Comparison of ENCODE assay signal across 25 mouse cellular contexts in the genomic region with DNA sequence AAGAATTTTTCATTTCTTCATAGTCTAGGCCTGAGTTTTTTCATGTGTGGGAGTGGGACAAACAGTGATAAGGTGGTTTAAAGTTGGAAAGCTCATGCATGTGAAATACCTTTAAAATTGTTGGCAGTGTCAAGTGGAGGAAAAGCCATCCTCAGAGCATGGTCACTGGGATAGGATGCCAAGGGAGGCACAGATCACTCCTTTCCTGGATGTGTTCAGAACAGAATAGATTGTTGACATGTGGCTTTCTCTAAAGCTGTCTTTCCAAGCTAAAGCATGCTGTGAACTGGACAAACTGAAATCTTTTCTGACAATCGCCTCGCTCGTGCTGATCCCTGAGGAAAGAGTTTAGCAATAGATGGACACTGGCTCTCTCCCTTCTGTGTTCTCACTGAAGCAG.
DNase-seq lines count a peak whose midpoint lies in the region; ATAC-seq and TF ChIP-seq lines count a peak whose summit lies in the region.
"Had no signal": no experiment of that assay in that cellular context is flagged by ENCODE, and none has a peak within 500 bp of the region (broad histone marks: within the 10 kb centered on the region; RNA-seq: fewer than 3 reads in every experiment).

No protein-coding gene starts in this region.

- H3K27me3 ChIP-seq in heart, embryonic 13.5 days (replicated peaks) = no peaks in the 10 kb centered on the region
- no peaks in the 10 kb centered on the region for H3K27me3 ChIP-seq in heart, embryonic 16.5 days (ENCODE audit: control insufficient read depth, insufficient read depth, low read length)
- H3K27me3 ChIP-seq: embryonic facial prominence, embryonic 12.5 days; embryonic facial prominence, embryonic 15.5 days; forebrain, embryonic 12.5 days; forebrain, embryonic 15.5 days; hindbrain, embryonic 13.5 days; intestine, embryonic 15.5 days had no signal

- H3K27ac ChIP-seq in gastrocnemius, adult 2 months = peak overlapping the region; percentile 73
- peak overlapping the region; percentile 60 for H3K27ac ChIP-seq in heart, embryonic 13.5 days (replicated peaks)
- H3K27ac ChIP-seq in heart, embryonic 16.5 days (ENCODE audit: low read length) = peak overlapping the region; percentile 13; the same call in 1 of the 2 replicates
- peak overlapping the region; percentile 29; the same call in 1 of the 2 replicates for H3K27ac ChIP-seq in embryonic fibroblast, embryonic 13.5 days (ENCODE audit: insufficient read depth, low read length)
- H3K27ac ChIP-seq: embryonic facial prominence, embryonic 12.5 days; embryonic facial prominence, embryonic 15.5 days; forebrain, embryonic 12.5 days; forebrain, embryonic 15.5 days; hindbrain, embryonic 10.5 days; hindbrain, embryonic 13.5 days; intestine, embryonic 15.5 days had no signal

- DNase-seq in gastrocnemius, adult 2 months = no peak
- no peak for DNase-seq in gastrocnemius, postnatal 25 days
- DNase-seq in heart, postnatal 25 days (ENCODE audit: low spot score) = no peak
- no peak for DNase-seq in heart, adult 9 months (ENCODE audit: low spot score in 2 of 2)
- DNase-seq in right cerebral cortex, adult 18-20 months = no peak
- DNase-seq: cerebellum, adult 11 months; cerebellum, adult 2 months; cerebellum, adult 9-11 months; cerebellum, postnatal 25 days; gastrocnemius, postnatal 14 days; kidney, adult 18-20 months had no signal

- no peak overlapping the region for H3K9ac ChIP-seq in heart, embryonic 13.5 days
- H3K9ac ChIP-seq in heart, embryonic 16.5 days (ENCODE audit: low read length) = no peak overlapping the region
- H3K9ac ChIP-seq: embryonic facial prominence, embryonic 12.5 days; embryonic facial prominence, embryonic 15.5 days; forebrain, embryonic 12.5 days; forebrain, embryonic 15.5 days; hindbrain, embryonic 13.5 days; intestine, embryonic 15.5 days had no signal

- no peak overlapping the region; the same call in 1 of the 2 replicates for H3K4me3 ChIP-seq in gastrocnemius, adult 2 months
- H3K4me3 ChIP-seq in heart, embryonic 13.5 days = no peak overlapping the region
- no peak overlapping the region for H3K4me3 ChIP-seq in heart, embryonic 16.5 days (ENCODE audit: low read length)
- no peak overlapping the region for H3K4me3 ChIP-seq in embryonic fibroblast, embryonic 13.5 days (ENCODE audit: insufficient read depth, low read length)
- H3K4me3 ChIP-seq: embryonic facial prominence, embryonic 12.5 days; embryonic facial prominence, embryonic 15.5 days; erythroblast, embryonic 14.5 days; forebrain, embryonic 12.5 days; forebrain, embryonic 15.5 days; hindbrain, embryonic 10.5 days; hindbrain, embryonic 13.5 days; intestine, embryonic 15.5 days had no signal

- H3K4me2 ChIP-seq in heart, embryonic 13.5 days = no peak overlapping the region
- no peak overlapping the region for H3K4me2 ChIP-seq in heart, embryonic 16.5 days (ENCODE audit: low read depth, low read length)
- H3K4me2 ChIP-seq: embryonic facial prominence, embryonic 12.5 days; embryonic facial prominence, embryonic 15.5 days; forebrain, embryonic 12.5 days; forebrain, embryonic 15.5 days; heart, embryonic 11.5 days; hindbrain, embryonic 13.5 days; intestine, embryonic 15.5 days had no signal

- 75% methylated on average over 3 of the region's 3 CpGs for WGBS in heart, embryonic 13.5 days
- 68% methylated on average over 3 of the region's 3 CpGs for WGBS in heart, embryonic 16.5 days

- ATAC-seq in heart, embryonic 13.5 days (ENCODE audit: extremely low read depth, insufficient number of reproducible peaks, low FRiP score, low TSS enrichment) = no peak
- no peak; the same call in 1 of the 2 replicates for ATAC-seq in heart, embryonic 16.5 days (replicated peaks; ENCODE audit: extremely low read depth, insufficient read depth, low FRiP score)
- ATAC-seq: activated CD4-positive, CD25-positive, alpha-beta regulatory T cell, adult 4 months; forebrain, embryonic 15.5 days; hindbrain, embryonic 16.5 days; intestine, embryonic 15.5 days had no signal

- no peak for TF ChIP-seq CTCF in gastrocnemius, adult 2 months (IDR thresholded peaks at IDR 0.05)
- no peak for TF ChIP-seq CTCF in embryonic fibroblast, embryonic 13.5 days (IDR thresholded peaks at IDR 0.05; ENCODE audit: borderline replicate concordance, insufficient read depth, low read length)

- H3K36me3 ChIP-seq in heart, embryonic 13.5 days = peaks cover 30% of the 10 kb centered on the region
- peaks cover 10% of the 10 kb centered on the region; the same call in 1 of the 2 replicates for H3K36me3 ChIP-seq in heart, embryonic 16.5 days (ENCODE audit: control insufficient read depth, insufficient read depth)

- no peaks in the 10 kb centered on the region for H3K9me3 ChIP-seq in heart, embryonic 13.5 days
- H3K9me3 ChIP-seq in heart, embryonic 16.5 days (replicated peaks; ENCODE audit: control insufficient read depth, low read length) = peaks cover 3% of the 10 kb centered on the region
- H3K9me3 ChIP-seq: embryonic facial prominence, embryonic 12.5 days; forebrain, embryonic 12.5 days; hindbrain, embryonic 10.5 days; hindbrain, embryonic 13.5 days; intestine, embryonic 15.5 days had no signal

- H3K4me1 ChIP-seq in heart, embryonic 13.5 days = peaks cover 31% of the 10 kb centered on the region
- H3K4me1 ChIP-seq in heart, embryonic 16.5 days (ENCODE audit: control insufficient read depth, insufficient read depth, low read length) = peaks cover 12% of the 10 kb centered on the region; the same call in 1 of the 2 replicates
- H3K4me1 ChIP-seq in embryonic fibroblast, embryonic 13.5 days (ENCODE audit: control insufficient read depth, insufficient read depth, low read length) = peaks cover 3% of the 10 kb centered on the region; the same call in 1 of the 2 replicates
- H3K4me1 ChIP-seq: embryonic facial prominence, embryonic 12.5 days; hindbrain, embryonic 10.5 days; intestine, embryonic 15.5 days had no signal

- intact Hi-C loops in gastrocnemius, adult 2 months (cut with DNase I) = no loop called here
- intact Hi-C loops in heart, postnatal 25 days (cut with DNase I) = no loop called here

- no peak for TF ChIP-seq POLR2A in embryonic fibroblast, embryonic 13.5 days (IDR thresholded peaks at IDR 0.05; ENCODE audit: low read depth, low read length)

Comparison
In these comparisons a context has a peak if more than half of its experiments do, and no peak if none do; other contexts are left out.
1. H3K27ac ChIP-seq: peak in every context shown above with its lines; median percentile 73 in gastrocnemius, adult 2 months; 60 in heart, embryonic 13.5 days; 29 in embryonic fibroblast, embryonic 13.5 days; 13 in heart, embryonic 16.5 days.